Comparison of ENCODE assay signal across 15 mouse cellular contexts in the genomic region with DNA sequence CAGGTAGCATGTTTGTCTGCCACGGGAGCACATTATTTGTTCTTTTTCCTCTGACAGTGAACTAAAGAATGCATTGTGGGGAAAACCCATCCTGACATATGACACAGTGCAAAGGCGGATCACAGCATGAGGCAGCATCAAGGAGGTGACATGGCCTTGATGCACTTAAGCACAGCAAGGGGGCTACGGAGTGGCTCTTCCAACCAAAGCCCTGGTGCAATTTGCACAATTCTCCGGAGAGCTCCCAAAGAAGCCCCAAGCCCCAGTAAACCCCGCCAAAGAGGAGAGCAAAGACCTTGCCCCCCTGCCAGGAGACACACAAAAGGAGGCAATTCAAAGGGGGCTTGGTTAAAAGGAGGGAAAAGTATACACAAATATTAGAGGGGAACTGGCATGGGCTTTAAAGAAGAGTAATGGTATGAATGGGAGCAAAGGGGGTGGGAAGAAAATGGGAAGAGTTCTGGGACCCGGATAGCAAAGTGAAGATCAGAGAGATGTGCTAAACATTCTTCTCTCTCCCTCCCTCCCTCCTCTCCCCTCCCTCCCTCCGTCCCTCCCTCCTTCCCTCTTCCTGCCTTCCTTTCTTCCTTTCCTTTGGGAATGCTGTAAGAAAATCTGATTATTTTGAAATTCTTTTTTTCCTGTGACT.
A peak's percentile ranks its signal among the peaks of the same experiment; 100 is the strongest.
DNase-seq lines count a peak whose midpoint lies in the region; ATAC-seq and TF ChIP-seq lines count a peak whose summit lies in the region.
"Had no signal": no experiment of that assay in that cellular context is flagged by ENCODE, and none has a peak within 500 bp of the region (broad histone marks: within the 10 kb centered on the region; RNA-seq: fewer than 3 reads in every experiment).

No protein-coding gene starts in this region.

- no peak for TF ChIP-seq POLR2A in lung, adult 2 months (IDR thresholded peaks at IDR 0.05; ENCODE audit: borderline replicate concordance, extremely low read depth, low read depth, low read length)

- peak; percentile 17 for DNase-seq in Muller cell, postnatal 12 days (ENCODE audit: inconsistent ontology term)
- peak; percentile 41 for DNase-seq in forebrain, embryonic 10.5 days (ENCODE audit: extremely low spot score, low spot score)
- DNase-seq in neural tube, embryonic 11.5 days (ENCODE audit: low spot score) = peak; percentile 54
- DNase-seq in lung, adult 2 months = no peak
- no peak for DNase-seq in lung, adult 18-20 months
- DNase-seq in ovary, postnatal 10 days (ENCODE audit: low spot score) = no peak
- DNase-seq in layer of hippocampus, postnatal 10 days (ENCODE audit: low spot score in 2 of 2) = no peak
- DNase-seq: cerebellum, adult 2 months; gastrocnemius, postnatal 36 days; kidney, adult 2 months; right cerebral cortex, postnatal 4 days had no signal

- ATAC-seq in hindbrain, embryonic 15.5 days (ENCODE audit: low FRiP score, low read depth) = no peak
- ATAC-seq in neural tube, embryonic 11.5 days (ENCODE audit: insufficient read depth, low FRiP score, low TSS enrichment) = peak; percentile 74
- ATAC-seq: Patski had no signal

- peak overlapping the region; percentile 71 for H3K27ac ChIP-seq in forebrain, embryonic 10.5 days
- no peak overlapping the region for H3K27ac ChIP-seq in hindbrain, embryonic 15.5 days (replicated peaks)
- H3K27ac ChIP-seq in neural tube, embryonic 11.5 days (ENCODE audit: low read depth, low read length) = 0 out of 2 replicates have a peak overlapping the region, but pooled peaks have one; percentile 20
- H3K27ac ChIP-seq: limb, embryonic 13.5 days; lung, embryonic 15.5 days had no signal

- peak overlapping the region; percentile 39 for H3K4me2 ChIP-seq in hindbrain, embryonic 15.5 days
- H3K4me2 ChIP-seq in neural tube, embryonic 11.5 days (ENCODE audit: low read depth) = peak overlapping the region; percentile 1; the same call in 1 of the 2 replicates
- H3K4me2 ChIP-seq: limb, embryonic 13.5 days; lung, embryonic 15.5 days had no signal

- no peak for TF ChIP-seq CTCF in lung, adult 2 months (IDR thresholded peaks at IDR 0.05; ENCODE audit: insufficient read depth, low read length)

- no peaks in the 10 kb centered on the region for H3K36me3 ChIP-seq in forebrain, embryonic 10.5 days (replicated peaks)
- no peaks in the 10 kb centered on the region for H3K36me3 ChIP-seq in hindbrain, embryonic 15.5 days
- no peaks in the 10 kb centered on the region for H3K36me3 ChIP-seq in neural tube, embryonic 11.5 days (ENCODE audit: control insufficient read depth, insufficient read depth, low read length)
- H3K36me3 ChIP-seq: limb, embryonic 13.5 days; lung, embryonic 15.5 days had no signal

- H3K27me3 ChIP-seq in forebrain, embryonic 10.5 days (ENCODE audit: poor library complexity, severe bottlenecking) = no peaks in the 10 kb centered on the region
- no peaks in the 10 kb centered on the region for H3K27me3 ChIP-seq in hindbrain, embryonic 15.5 days
- no peaks in the 10 kb centered on the region for H3K27me3 ChIP-seq in neural tube, embryonic 11.5 days (ENCODE audit: control insufficient read depth, insufficient read depth, low read length)
- H3K27me3 ChIP-seq: limb, embryonic 13.5 days; lung, embryonic 15.5 days; Patski had no signal

- 0% methylated on average over 7 of the region's 7 CpGs for WGBS in forebrain, embryonic 10.5 days
- 2% methylated on average over 7 of the region's 7 CpGs for WGBS in hindbrain, embryonic 15.5 days
- 1% methylated on average over 7 of the region's 7 CpGs for WGBS in neural tube, embryonic 11.5 days
- WGBS in lung, adult 2 months = 4% methylated on average over 7 of the region's 7 CpGs

- H3K9me3 ChIP-seq in forebrain, embryonic 10.5 days = no peaks in the 10 kb centered on the region
- H3K9me3 ChIP-seq in hindbrain, embryonic 15.5 days = no peaks in the 10 kb centered on the region
- H3K9me3 ChIP-seq in neural tube, embryonic 11.5 days (ENCODE audit: control insufficient read depth, low read length) = no peaks in the 10 kb centered on the region
- H3K9me3 ChIP-seq: limb, embryonic 13.5 days; lung, embryonic 15.5 days had no signal

- no peak overlapping the region for H3K9ac ChIP-seq in hindbrain, embryonic 15.5 days
- no peak overlapping the region for H3K9ac ChIP-seq in neural tube, embryonic 11.5 days (ENCODE audit: low read length)
- H3K9ac ChIP-seq: limb, embryonic 13.5 days; lung, embryonic 15.5 days had no signal

- peaks cover 19% of the 10 kb centered on the region for H3K4me1 ChIP-seq in forebrain, embryonic 10.5 days
- peaks cover 6% of the 10 kb centered on the region for H3K4me1 ChIP-seq in hindbrain, embryonic 15.5 days (replicated peaks)
- peaks cover 4% of the 10 kb centered on the region; the same call in 1 of the 2 replicates for H3K4me1 ChIP-seq in neural tube, embryonic 11.5 days (ENCODE audit: control insufficient read depth, insufficient read depth, low read length)
- no peaks in the 10 kb centered on the region for H3K4me1 ChIP-seq in lung, adult 2 months (ENCODE audit: control insufficient read depth, insufficient read depth, low read length)
- H3K4me1 ChIP-seq: limb, embryonic 13.5 days; lung, embryonic 15.5 days had no signal

- H3K4me3 ChIP-seq in forebrain, embryonic 10.5 days = peak overlapping the region; percentile 30
- no peak overlapping the region for H3K4me3 ChIP-seq in hindbrain, embryonic 15.5 days
- no peak overlapping the region for H3K4me3 ChIP-seq in neural tube, embryonic 11.5 days (ENCODE audit: low read depth, low read length)
- H3K4me3 ChIP-seq in lung, adult 2 months (replicated peaks; ENCODE audit: extremely low read depth, low read depth, low read length) = no peak overlapping the region
- H3K4me3 ChIP-seq: limb, embryonic 13.5 days; lung, embryonic 15.5 days had no signal

Comparison
In these comparisons a context has a peak if more than half of its experiments do, and no peak if none do; other contexts are left out.
1. DNase-seq: peak in Muller cell, postnatal 12 days (single experiment), forebrain, embryonic 10.5 days (single experiment) and neural tube, embryonic 11.5 days (single experiment); none in lung, adult 2 months (single experiment), lung, adult 18-20 months (0 of 2), ovary, postnatal 10 days (single experiment) and layer of hippocampus, postnatal 10 days (0 of 2).